Mouse (Mus musculus) lung, embryonic 15.5 days (tissue): ENCODE measurements around the gene Ech1. TPM values are rescaled to one million over a fixed set of nuclear protein-coding genes. Genes with fewer than 3 reads are reported as not detected.
A peak's percentile ranks its signal among the peaks of the same experiment; 100 is the strongest.

Source experiments
- ATAC-seq: fragments of 200-750 bp; cut with Nextera tagmentation; 2 replicates; pipeline ENCODE4 v1.8.0; 2017; ENCODE audit warnings: moderate number of reproducible peaks, borderline replicate concordance; ENCODE audit not compliant: low FRiP score, low TSS enrichment; ENCODE audit errors: extremely low read depth
- H3K27ac ChIP-seq: fragments of 300-500 bp; sonication (generic); 2 replicates; pipeline ENCODE4 v1.5.1; 2015; ENCODE audit warnings: moderate library complexity, mild to moderate bottlenecking, inconsistent platforms
- H3K27me3 ChIP-seq: fragments of 300-500 bp; sonication (generic); 2 replicates; pipeline ENCODE4 v1.6.1; 2015; ENCODE audit warnings: inconsistent platforms
- H3K36me3 ChIP-seq: fragments of 300-500 bp; sonication (generic); 2 replicates; pipeline ENCODE4 v1.6.1; 2015; ENCODE audit warnings: inconsistent platforms
- H3K4me1 ChIP-seq: fragments of 300-500 bp; sonication (generic); 2 replicates; pipeline ENCODE4 v1.6.1; 2015; ENCODE audit warnings: inconsistent platforms
- H3K4me2 ChIP-seq: fragments of 300-500 bp; sonication (generic); 2 replicates; pipeline ENCODE4 v1.6.1; 2015; ENCODE audit warnings: inconsistent platforms, mild to moderate bottlenecking, moderate library complexity
- H3K4me3 ChIP-seq: fragments of 300-500 bp; sonication (generic); 2 replicates; pipeline ENCODE4 v1.5.1; 2015; ENCODE audit warnings: mild to moderate bottlenecking, inconsistent platforms
- H3K9ac ChIP-seq: fragments of 300-500 bp; sonication (generic); 2 replicates; pipeline ENCODE4 v1.6.1; 2015; ENCODE audit warnings: inconsistent platforms
- H3K9me3 ChIP-seq: fragments of 300-500 bp; sonication (generic); 2 replicates; pipeline ENCODE4 v1.6.1; 2016; ENCODE audit warnings: inconsistent platforms
- WGBS: fragments of 180-500 bp; shearing (Covaris S2); methylation state at CpG from one replicate; pipeline ENCODE4 v1.1.7; 2015; 5-methylcytosine and 5-hydroxymethylcytosine counted together
- polyA plus RNA-seq: library from polyadenylated mRNA; unstranded; fragments of >200 nt; fragmentation: Nextera tagmentation; extraction: Ambion mirVana; gene quantifications from 2 replicates; pipeline ENCODE4 v1.2.1, GENCODE M21; 2015

The Ech1 gene
- polyA plus RNA-seq, 1 experiment from 2014 or later, result 162 TPM

- Histone ChIP-seq H3K27ac (no peak overlapping the region), H3K9ac (no peak overlapping the region), H3K4me2 (no peak overlapping the region), H3K4me3 (no peak overlapping the region), H3K4me1 (peaks cover 23% of the 10 kb centered on the region), H3K36me3 (no peaks in the 10 kb centered on the region), H3K9me3 (no peaks in the 10 kb centered on the region), H3K27me3 (no peaks in the 10 kb centered on the region)
- 66% methylated on average over 14 of the region's 14 CpGs for WGBS
- no peak for ATAC-seq
Measured at GRCm38 (mm10) chr7:28792391-28793185, 32.4 kb upstream of the Ech1 start.

- 22% methylated on average over 2 of the region's 2 CpGs for WGBS
- Histone ChIP-seq H3K36me3 (no peaks in the 10 kb centered on the region), H3K4me3 (no peak overlapping the region), H3K27me3 (no peaks in the 10 kb centered on the region), H3K4me1 (peaks cover 22% of the 10 kb centered on the region), H3K9me3 (no peaks in the 10 kb centered on the region), H3K9ac (no peak overlapping the region), H3K27ac (no peak overlapping the region), H3K4me2 (no peak overlapping the region)
- ATAC-seq, result no peak
Measured at GRCm38 (mm10) chr7:28793834-28794233, 31.2 kb upstream of the Ech1 start.

- Histone ChIP-seq H3K27ac (no peak overlapping the region), H3K4me2 (no peak overlapping the region), H3K4me1 (peaks cover 17% of the 10 kb centered on the region), H3K27me3 (no peaks in the 10 kb centered on the region), H3K36me3 (no peaks in the 10 kb centered on the region), H3K9ac (no peak overlapping the region), H3K9me3 (no peaks in the 10 kb centered on the region), H3K4me3 (no peak overlapping the region)
- no peak for ATAC-seq
- 67% methylated on average over 3 of the region's 3 CpGs for WGBS
Measured at GRCm38 (mm10) chr7:28794496-28794895, 30.5 kb upstream of the Ech1 start.

GRCm38 (mm10) chr7:28795832-28796231, 29.2 kb upstream of the Ech1 start:
- no peaks in the 10 kb centered on the region for H3K9me3 ChIP-seq
- WGBS, result 66% methylated on average over 15 of the region's 15 CpGs
- ATAC-seq, result no peak
- H3K4me2 ChIP-seq, result peak overlapping the region; percentile 53
- H3K27me3 ChIP-seq, result no peaks in the 10 kb centered on the region
- H3K36me3 ChIP-seq, result no peaks in the 10 kb centered on the region
- peak overlapping the region; percentile 75 for H3K27ac ChIP-seq
- peak overlapping the region; percentile 20 for H3K4me3 ChIP-seq
- H3K4me1 ChIP-seq, result peaks cover 12% of the 10 kb centered on the region
- no peak overlapping the region for H3K9ac ChIP-seq

- Histone ChIP-seq H3K4me1 (peaks cover 20% of the 10 kb centered on the region), H3K9ac (peak overlapping the region; percentile 36), H3K4me2 (peak overlapping the region; percentile 53), H3K4me3 (peak overlapping the region; percentile 20), H3K9me3 (no peaks in the 10 kb centered on the region), H3K27ac (peak overlapping the region; percentile 75), H3K27me3 (no peaks in the 10 kb centered on the region), H3K36me3 (no peaks in the 10 kb centered on the region)
- 10% methylated on average over 32 of the region's 32 CpGs for WGBS
- ATAC-seq, result peak; percentile 80; the same call in 1 of the 2 replicates
Measured at GRCm38 (mm10) chr7:28796562-28796975, 28.4 kb upstream of the Ech1 start.

- Histone ChIP-seq H3K9me3 (no peaks in the 10 kb centered on the region), H3K27ac (no peak overlapping the region), H3K4me2 (no peak overlapping the region), H3K27me3 (no peaks in the 10 kb centered on the region), H3K4me1 (peaks cover 51% of the 10 kb centered on the region), H3K4me3 (no peak overlapping the region), H3K9ac (no peak overlapping the region), H3K36me3 (no peaks in the 10 kb centered on the region)
- 90% methylated on average over 9 of the region's 9 CpGs for WGBS
- no peak for ATAC-seq
Measured at GRCm38 (mm10) chr7:28799994-28800393, 25.0 kb upstream of the Ech1 start.

- peaks cover 46% of the 10 kb centered on the region for H3K4me1 ChIP-seq
- ATAC-seq, result no peak
- no peak overlapping the region for H3K4me2 ChIP-seq
- no peak overlapping the region for H3K4me3 ChIP-seq
- WGBS, result 57% methylated on average over 3 of the region's 3 CpGs
- 0 out of 2 replicates have a peak overlapping the region, but pooled peaks have one; percentile 7 for H3K9ac ChIP-seq
- no peaks in the 10 kb centered on the region for H3K27me3 ChIP-seq
- no peaks in the 10 kb centered on the region for H3K9me3 ChIP-seq
- no peaks in the 10 kb centered on the region for H3K36me3 ChIP-seq
- H3K27ac ChIP-seq, result peak overlapping the region; percentile 97
Measured at GRCm38 (mm10) chr7:28801451-28801850, 23.6 kb upstream of the Ech1 start.

- Histone ChIP-seq H3K9me3 (no peaks in the 10 kb centered on the region), H3K4me2 (peak overlapping the region; percentile 39), H3K9ac (0 out of 2 replicates have a peak overlapping the region, but pooled peaks have one; percentile 7), H3K36me3 (no peaks in the 10 kb centered on the region), H3K4me1 (peaks cover 43% of the 10 kb centered on the region), H3K4me3 (no peak overlapping the region), H3K27me3 (no peaks in the 10 kb centered on the region), H3K27ac (peak overlapping the region; percentile 97)
- ATAC-seq, result peak; percentile 79; the same call in 1 of the 2 replicates
- 13% methylated on average over 10 of the region's 10 CpGs for WGBS
Measured at GRCm38 (mm10) chr7:28801901-28802670, 22.9 kb upstream of the Ech1 start.

- H3K36me3 ChIP-seq, result no peaks in the 10 kb centered on the region
- H3K9me3 ChIP-seq, result no peaks in the 10 kb centered on the region
- WGBS, result 9% methylated on average over 10 of the region's 10 CpGs
- ATAC-seq, result peak; percentile 64
- no peaks in the 10 kb centered on the region for H3K27me3 ChIP-seq
- peak overlapping the region; percentile 39 for H3K4me2 ChIP-seq
- H3K4me1 ChIP-seq, result peaks cover 49% of the 10 kb centered on the region
- no peak overlapping the region for H3K4me3 ChIP-seq
- H3K27ac ChIP-seq, result peak overlapping the region; percentile 97
- 0 out of 2 replicates have a peak overlapping the region, but pooled peaks have one; percentile 7 for H3K9ac ChIP-seq
Measured at GRCm38 (mm10) chr7:28802846-28803588, 22.0 kb upstream of the Ech1 start.

- Histone ChIP-seq H3K4me2 (peak overlapping the region; percentile 39; the same call in 1 of the 2 replicates), H3K4me1 (peaks cover 53% of the 10 kb centered on the region), H3K36me3 (no peaks in the 10 kb centered on the region), H3K27ac (peak overlapping the region; percentile 97), H3K9me3 (no peaks in the 10 kb centered on the region), H3K27me3 (no peaks in the 10 kb centered on the region), H3K9ac (no peak overlapping the region), H3K4me3 (no peak overlapping the region)
- no peak for ATAC-seq
- 28% methylated on average over 4 of the region's 4 CpGs for WGBS
Measured at GRCm38 (mm10) chr7:28803756-28804155, 21.3 kb upstream of the Ech1 start.

- Histone ChIP-seq H3K27ac (no peak overlapping the region), H3K27me3 (no peaks in the 10 kb centered on the region), H3K9ac (no peak overlapping the region), H3K9me3 (no peaks in the 10 kb centered on the region), H3K4me1 (peaks cover 43% of the 10 kb centered on the region), H3K36me3 (peaks cover under 1% of the 10 kb centered on the region; the same call in 1 of the 2 replicates), H3K4me3 (no peak overlapping the region), H3K4me2 (no peak overlapping the region)
- ATAC-seq, result no peak
- 66% methylated on average over 4 of the region's 4 CpGs for WGBS
Measured at GRCm38 (mm10) chr7:28806869-28807268, 18.1 kb upstream of the Ech1 start.
